Mouse (Mus musculus): ENCODE data around the gene Trp53rkb. TPM values are rescaled to one million over a fixed set of nuclear protein-coding genes. Genes with fewer than 3 reads are reported as not detected.

Trp53rkb gene
- polyA plus RNA-seq, 1 experiment from 2014 or later = 8.2 TPM

GRCm38 (mm10) chr2:166822119-166822826 lies 29.9 kb downstream of the Trp53rkb start:
- Histone ChIP-seq H3K4me3 (no peak overlapping the region), H3K9ac (replicated peaks) (no peak overlapping the region), H3K4me2 (replicated peaks) (no peak overlapping the region), H3K27me3 (no peaks in the 10 kb centered on the region), H3K4me1 (no peaks in the 10 kb centered on the region; the same call in 1 of the 2 replicates), H3K27ac (replicated peaks) (no peak overlapping the region), H3K9me3 (no peaks in the 10 kb centered on the region), H3K36me3 (no peaks in the 10 kb centered on the region)
- ATAC-seq (replicated peaks) = no peak
- WGBS = 74% methylated on average over 10 of the region's 10 CpGs

GRCm38 (mm10) chr2:166822901-166823300 lies 30.6 kb downstream of the Trp53rkb start:
- H3K36me3 ChIP-seq = no peaks in the 10 kb centered on the region
- WGBS = 39% methylated on average over 2 of the region's 2 CpGs
- no peaks in the 10 kb centered on the region for H3K9me3 ChIP-seq
- no peaks in the 10 kb centered on the region; the same call in 1 of the 2 replicates for H3K4me1 ChIP-seq
- H3K27me3 ChIP-seq = no peaks in the 10 kb centered on the region
- no peak overlapping the region for H3K9ac ChIP-seq (replicated peaks)
- H3K4me3 ChIP-seq = no peak overlapping the region
- H3K4me2 ChIP-seq (replicated peaks) = no peak overlapping the region
- no peak overlapping the region for H3K27ac ChIP-seq (replicated peaks)
- ATAC-seq (replicated peaks) = no peak

- no peak overlapping the region for H3K9ac ChIP-seq (replicated peaks)
- no peaks in the 10 kb centered on the region for H3K27me3 ChIP-seq
- WGBS = 89% methylated on average over 5 of the region's 5 CpGs
- H3K9me3 ChIP-seq = no peaks in the 10 kb centered on the region
- no peaks in the 10 kb centered on the region for H3K36me3 ChIP-seq
- no peak for ATAC-seq (replicated peaks)
- no peak overlapping the region for H3K4me2 ChIP-seq (replicated peaks)
- H3K27ac ChIP-seq (replicated peaks) = no peak overlapping the region
- H3K4me1 ChIP-seq = no peaks in the 10 kb centered on the region; the same call in 1 of the 2 replicates
- H3K4me3 ChIP-seq = no peak overlapping the region
Measured at GRCm38 (mm10) chr2:166824386-166824785, 32.1 kb downstream of the Trp53rkb start.

GRCm38 (mm10) chr2:166824998-166825397 lies 32.7 kb downstream of the Trp53rkb start:
- H3K4me1 ChIP-seq = no peaks in the 10 kb centered on the region; the same call in 1 of the 2 replicates
- 96% methylated on average over 5 of the region's 5 CpGs for WGBS
- H3K36me3 ChIP-seq = no peaks in the 10 kb centered on the region
- no peak overlapping the region for H3K4me2 ChIP-seq (replicated peaks)
- no peak overlapping the region for H3K27ac ChIP-seq (replicated peaks)
- ATAC-seq (replicated peaks) = no peak
- no peaks in the 10 kb centered on the region for H3K27me3 ChIP-seq
- no peak overlapping the region for H3K9ac ChIP-seq (replicated peaks)
- H3K4me3 ChIP-seq = no peak overlapping the region
- no peaks in the 10 kb centered on the region for H3K9me3 ChIP-seq

- no peak overlapping the region for H3K4me2 ChIP-seq (replicated peaks)
- H3K27me3 ChIP-seq = no peaks in the 10 kb centered on the region
- no peaks in the 10 kb centered on the region; the same call in 1 of the 2 replicates for H3K4me1 ChIP-seq
- no peak overlapping the region for H3K27ac ChIP-seq (replicated peaks)
- H3K4me3 ChIP-seq = no peak overlapping the region
- no peak for ATAC-seq (replicated peaks)
- no peaks in the 10 kb centered on the region for H3K9me3 ChIP-seq
- no peaks in the 10 kb centered on the region for H3K36me3 ChIP-seq
- WGBS = 92% methylated on average over 8 of the region's 8 CpGs
- no peak overlapping the region for H3K9ac ChIP-seq (replicated peaks)
Measured at GRCm38 (mm10) chr2:166826491-166827224, 34.3 kb downstream of the Trp53rkb start.

GRCm38 (mm10) chr2:166828306-166828705 lies 36.0 kb downstream of the Trp53rkb start:
- H3K9ac ChIP-seq (replicated peaks) = no peak overlapping the region
- H3K36me3 ChIP-seq = no peaks in the 10 kb centered on the region
- no peaks in the 10 kb centered on the region for H3K27me3 ChIP-seq
- no peak for ATAC-seq (replicated peaks)
- no peak overlapping the region for H3K27ac ChIP-seq (replicated peaks)
- H3K9me3 ChIP-seq = no peaks in the 10 kb centered on the region
- H3K4me3 ChIP-seq = no peak overlapping the region
- WGBS = 92% methylated on average over 12 of the region's 12 CpGs
- no peak overlapping the region for H3K4me2 ChIP-seq (replicated peaks)
- no peaks in the 10 kb centered on the region for H3K4me1 ChIP-seq

DNA sequence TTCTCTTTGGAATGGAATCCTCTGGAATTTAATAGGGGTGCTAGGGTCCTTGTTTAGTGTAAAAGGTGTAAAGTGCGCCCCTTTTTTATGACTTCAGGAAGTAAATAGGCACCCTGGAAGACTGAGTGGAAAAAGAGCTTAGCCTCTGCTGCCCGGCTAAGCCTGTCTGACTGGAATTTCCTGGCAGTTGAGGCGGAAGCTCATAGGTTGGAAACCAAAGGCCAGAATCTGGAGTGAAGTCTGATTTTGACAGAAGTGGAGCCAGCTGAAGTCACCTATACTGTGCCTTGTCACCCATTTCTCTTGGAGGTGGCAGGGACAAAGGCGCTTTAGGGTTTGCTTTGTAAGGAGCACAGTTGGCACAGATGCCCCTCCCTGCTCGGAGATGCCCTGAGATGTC lies 38.0 kb downstream of the Trp53rkb start:
- WGBS = 91% methylated on average over 5 of the region's 5 CpGs
- no peaks in the 10 kb centered on the region for H3K4me1 ChIP-seq
- H3K4me3 ChIP-seq = no peak overlapping the region
- no peak overlapping the region for H3K4me2 ChIP-seq (replicated peaks)
- no peak overlapping the region for H3K27ac ChIP-seq (replicated peaks)
- ATAC-seq (replicated peaks) = no peak
- no peaks in the 10 kb centered on the region for H3K36me3 ChIP-seq
- no peak overlapping the region for H3K9ac ChIP-seq (replicated peaks)
- no peaks in the 10 kb centered on the region for H3K27me3 ChIP-seq
- no peaks in the 10 kb centered on the region for H3K9me3 ChIP-seq

GRCm38 (mm10) chr2:166834091-166834490 lies 41.8 kb downstream of the Trp53rkb start:
- Histone ChIP-seq H3K9me3 (no peaks in the 10 kb centered on the region), H3K27me3 (no peaks in the 10 kb centered on the region), H3K9ac (replicated peaks) (no peak overlapping the region), H3K4me1 (no peaks in the 10 kb centered on the region), H3K27ac (replicated peaks) (no peak overlapping the region), H3K4me2 (replicated peaks) (no peak overlapping the region), H3K4me3 (no peak overlapping the region), H3K36me3 (0 out of 2 replicates have a peak, but pooled peaks cover 7% of the 10 kb centered on the region)
- WGBS = 97% methylated on average over 2 of the region's 2 CpGs
- no peak for ATAC-seq (replicated peaks)

DNA sequence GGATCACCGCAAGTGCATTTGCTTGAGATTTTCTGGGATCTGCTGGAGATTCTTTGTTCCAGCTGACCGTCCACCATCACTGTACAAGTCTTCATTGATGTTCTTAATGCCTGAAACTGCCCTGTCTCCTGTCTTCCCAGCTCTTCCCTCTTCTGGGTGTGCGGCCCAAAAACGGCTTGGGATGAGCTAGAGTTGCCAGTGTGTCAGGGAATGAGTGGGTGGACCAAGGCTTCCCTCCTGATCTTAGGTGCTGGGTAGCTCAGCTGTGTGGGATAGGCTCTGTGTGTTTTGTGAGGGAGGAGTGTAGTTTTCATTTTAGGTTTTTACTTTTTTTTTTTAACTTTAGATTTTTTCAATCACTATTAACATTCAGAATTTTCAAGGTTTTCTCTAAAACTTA lies 42.5 kb downstream of the Trp53rkb start:
- H3K27ac ChIP-seq (replicated peaks) = no peak overlapping the region
- H3K9ac ChIP-seq (replicated peaks) = no peak overlapping the region
- 94% methylated on average over 4 of the region's 4 CpGs for WGBS
- H3K9me3 ChIP-seq = no peaks in the 10 kb centered on the region
- no peak for ATAC-seq (replicated peaks)
- no peaks in the 10 kb centered on the region for H3K27me3 ChIP-seq
- H3K4me3 ChIP-seq = no peak overlapping the region
- H3K36me3 ChIP-seq = 0 out of 2 replicates have a peak, but pooled peaks cover 7% of the 10 kb centered on the region
- no peaks in the 10 kb centered on the region for H3K4me1 ChIP-seq
- H3K4me2 ChIP-seq (replicated peaks) = no peak overlapping the region

DNA sequence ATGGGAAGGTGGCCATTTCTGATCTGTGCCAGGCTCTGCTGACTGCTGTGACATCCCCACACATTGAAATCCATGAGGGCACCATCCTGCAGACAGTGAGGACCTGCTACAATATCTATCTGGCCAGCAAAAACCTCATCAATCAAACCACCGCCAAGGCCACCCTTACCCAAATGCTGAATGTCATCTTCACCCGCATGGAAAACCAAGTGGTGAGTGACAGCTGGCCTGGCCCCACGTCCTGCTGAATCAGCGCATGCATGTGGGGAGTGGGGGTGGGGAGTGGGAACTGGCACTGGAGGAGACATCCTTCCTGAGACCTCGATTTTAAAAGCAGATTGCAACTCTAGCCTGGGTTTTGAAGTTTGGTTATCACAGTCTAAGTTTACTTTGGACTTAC lies 43.2 kb downstream of the Trp53rkb start:
- ATAC-seq (replicated peaks) = no peak
- no peaks in the 10 kb centered on the region for H3K27me3 ChIP-seq
- H3K27ac ChIP-seq (replicated peaks) = no peak overlapping the region
- H3K4me1 ChIP-seq = no peaks in the 10 kb centered on the region
- 68% methylated on average over 5 of the region's 5 CpGs for WGBS
- H3K4me3 ChIP-seq = no peak overlapping the region
- no peak overlapping the region for H3K9ac ChIP-seq (replicated peaks)
- H3K4me2 ChIP-seq (replicated peaks) = no peak overlapping the region
- H3K36me3 ChIP-seq = 0 out of 2 replicates have a peak, but pooled peaks cover 7% of the 10 kb centered on the region
- H3K9me3 ChIP-seq = no peaks in the 10 kb centered on the region

GRCm38 (mm10) chr2:166841813-166842212 lies 49.5 kb downstream of the Trp53rkb start:
- no peaks in the 10 kb centered on the region for H3K27me3 ChIP-seq
- H3K9me3 ChIP-seq = no peaks in the 10 kb centered on the region
- no peak overlapping the region for H3K27ac ChIP-seq (replicated peaks)
- ATAC-seq (replicated peaks) = no peak
- no peak overlapping the region for H3K9ac ChIP-seq (replicated peaks)
- no peaks in the 10 kb centered on the region for H3K4me1 ChIP-seq
- 94% methylated on average over 4 of the region's 4 CpGs for WGBS
- no peak overlapping the region for H3K4me2 ChIP-seq (replicated peaks)
- H3K4me3 ChIP-seq = no peak overlapping the region
- no peaks in the 10 kb centered on the region for H3K36me3 ChIP-seq
